Mouse (Mus musculus): ENCODE results near the gene Apobec4.

DNA sequence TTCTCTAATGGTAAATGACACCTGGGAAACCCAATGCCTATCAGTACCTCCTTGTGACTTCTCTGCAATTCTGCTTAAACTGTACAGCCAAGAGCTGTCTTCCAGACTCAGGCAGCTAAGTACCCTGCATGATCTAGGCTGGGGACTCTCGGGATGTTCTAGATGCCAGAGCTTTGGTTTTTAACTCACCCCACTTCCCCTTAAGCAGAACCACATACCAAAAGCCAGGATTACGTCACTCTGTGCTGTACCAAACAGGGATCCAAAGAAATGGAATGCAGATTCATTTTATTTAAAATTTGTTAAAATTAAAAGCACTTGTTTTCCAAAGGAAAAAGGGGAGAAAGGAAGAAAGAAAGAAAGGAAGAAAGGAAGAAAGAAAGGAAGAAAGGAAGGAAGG is 11.4 kb downstream of the Apobec4 start:
- TF ChIP-seq CTCF (IDR thresholded peaks at IDR 0.05; ENCODE audit: low read depth, low read length): no peak
- TF ChIP-seq GATA2 (IDR thresholded peaks at IDR 0.05; ENCODE audit: borderline replicate concordance, low read depth, low read length): no peak
- TF ChIP-seq TAL1 (conservative IDR thresholded peaks at IDR 0.05; ENCODE audit: low read depth, low read length): no peak
- TF ChIP-seq GATA1 (IDR thresholded peaks at IDR 0.05; ENCODE audit: borderline replicate concordance, low read length): no peak
- TF ChIP-seq POLR2AphosphoS5 (IDR thresholded peaks at IDR 0.05; ENCODE audit: insufficient replicate concordance, low read depth, low read length): no peak

All from G1E (cell line).